Mouse (Mus musculus) bone marrow macrophage, adult 2 months (primary cell): ENCODE data around the gene Tekt5.

Source experiments
- CTCF ChIP-seq: IDR thresholded peaks from 2 replicates; pipeline ENCODE4 v1.5.1; 2012; ENCODE audit warnings: low read depth, mild to moderate bottlenecking, low read length, moderate library complexity
- POLR2A ChIP-seq: IDR thresholded peaks from 2 replicates; pipeline ENCODE4 v1.6.1; 2012; ENCODE audit warnings: mild to moderate bottlenecking, low read depth, low read length, borderline replicate concordance

GRCm38 (mm10) chr16:10398755-10399154, 3.5 kb upstream of the Tekt5 start:
- TF ChIP-seq CTCF (no peak), POLR2A (no peak)
